Mouse (Mus musculus) Patski (cell line): Measurements from ENCODE around the gene Vps50. TPM values are rescaled to one million over a fixed set of nuclear protein-coding genes. Genes with fewer than 3 reads are reported as not detected.

Source experiments
- ATAC-seq: fragments of 100-300 bp; one replicate; pipeline ENCODE4 v1.8.0; 2021
- CTCF ChIA-PET: fragments of 350-600 bp; sonication (Branson Sonifier 250); formaldehyde crosslinking; loops from one replicate; lab custom pipeline; 2022; ENCODE audit warnings: inconsistent platforms; lab: Charles Lee
- POLR2A ChIA-PET: fragments of 350-600 bp; sonication (Branson Sonifier 250); formaldehyde crosslinking; loops from one replicate; lab custom pipeline; 2022; ENCODE audit warnings: antibody characterized with exemption, inconsistent platforms; lab: Charles Lee
- DNase-seq: peaks from one replicate; pipeline ENCODE4 v3.0.0-alpha.2; 2011; ENCODE audit warnings: low read depth, low spot score
- H3K27me3 ChIP-seq: fragments of 371-371 bp; one replicate; pipeline ENCODE4 v1.5.1; 2021
- CTCF ChIP-seq: fragments of 100-300 bp; IDR thresholded peaks from one replicate; pipeline ENCODE4 v1.5.1; 2021
- in situ Hi-C: fragments of 300-500 bp; cut with MboI; formaldehyde crosslinking; loops from 3 replicates; pipeline ENCODE4 v1.11.1; 2018; ENCODE audit warnings: low pct_unique_long_range_greater_than_20kb, mixed read lengths
- polyA plus RNA-seq: library from polyadenylated mRNA; unstranded; gene quantifications from one replicate; pipeline ENCODE4 v1.2.3, GENCODE M21; 2021

Vps50 gene
- 28.6 TPM for polyA plus RNA-seq

- CTCF ChIA-PET = interaction anchor here (1.1 kb wide), 2 partner anchors 10 to 17 kb away, joined by 3 read pairs; no protein-coding TSS in a partner anchor
- DNase-seq (peak; percentile 58), ATAC-seq (peak; percentile 100)
- no peak for TF ChIP-seq CTCF
- H3K27me3 ChIP-seq = peaks cover 24% of the 10 kb centered on the region
- in situ Hi-C loops = no loop called here
- POLR2A ChIA-PET = interaction anchor here (0.9 kb wide), 1 partner anchor 17 kb away, joined by 3 read pairs; no protein-coding TSS in a partner anchor
Observed at GRCm38 (mm10) chr6:3498162-3498848, at the start of gene Vps50, which contains the start of gene Hepacam2. Vps50 (plus strand) TSS chr6:3498382. Hepacam2 (minus strand) TSS chr6:3498298.

GRCm38 (mm10) chr6:3454421-3454820 is 43.8 kb upstream of the Vps50 start:
- in situ Hi-C loops = no loop called here
- TF ChIP-seq CTCF = no peak
- peaks cover 30% of the 10 kb centered on the region for H3K27me3 ChIP-seq
- POLR2A ChIA-PET = no interaction called here
- no peak for DNase-seq
- ATAC-seq = no peak
- CTCF ChIA-PET = no interaction called here

GRCm38 (mm10) chr6:3455944-3456536 is 42.1 kb upstream of the Vps50 start:
- ChIA-PET CTCF (interaction anchor here (1.4 kb wide), 1 partner anchor 8 kb away, joined by 3 read pairs; no protein-coding TSS in a partner anchor), POLR2A (no interaction called here)
- in situ Hi-C loops = no loop called here
- H3K27me3 ChIP-seq = peaks cover 36% of the 10 kb centered on the region
- TF ChIP-seq CTCF = no peak
- DNase-seq (peak; percentile 15), ATAC-seq (peak; percentile 89)

- no peak for ATAC-seq
- TF ChIP-seq CTCF = no peak
- ChIA-PET CTCF (interaction anchor here (1.1 kb wide), 1 partner anchor 12 kb away, joined by 3 read pairs; no protein-coding TSS in a partner anchor), POLR2A (no interaction called here)
- peaks cover 52% of the 10 kb centered on the region for H3K27me3 ChIP-seq
- no peak for DNase-seq
- in situ Hi-C loops = no loop called here
Observed at GRCm38 (mm10) chr6:3463026-3463425, 35.2 kb upstream of the Vps50 start.

- no peak for ATAC-seq
- CTCF ChIA-PET = no interaction called here
- POLR2A ChIA-PET = no interaction called here
- DNase-seq = no peak
- H3K27me3 ChIP-seq = peaks cover 47% of the 10 kb centered on the region
- TF ChIP-seq CTCF = no peak
- in situ Hi-C loops = no loop called here
Observed at GRCm38 (mm10) chr6:3463594-3463993, 34.6 kb upstream of the Vps50 start.

GRCm38 (mm10) chr6:3468627-3469026 is 29.6 kb upstream of the Vps50 start:
- DNase-seq (no peak), ATAC-seq (no peak)
- ChIA-PET POLR2A (no interaction called here), CTCF (no interaction called here)
- TF ChIP-seq CTCF = no peak
- in situ Hi-C loops = no loop called here
- H3K27me3 ChIP-seq = peaks cover 62% of the 10 kb centered on the region

- POLR2A ChIA-PET = no interaction called here
- peaks cover 49% of the 10 kb centered on the region for H3K27me3 ChIP-seq
- CTCF ChIA-PET = interaction anchor here (1.0 kb wide), 1 partner anchor 26 kb away, joined by 3 read pairs; no protein-coding TSS in a partner anchor
- ATAC-seq (no peak), DNase-seq (no peak)
- in situ Hi-C loops = no loop called here
- no peak for TF ChIP-seq CTCF
Observed at GRCm38 (mm10) chr6:3470706-3471105, 27.5 kb upstream of the Vps50 start.

GRCm38 (mm10) chr6:3476299-3476698 is 21.9 kb upstream of the Vps50 start:
- in situ Hi-C loops = no loop called here
- POLR2A ChIA-PET = no interaction called here

GRCm38 (mm10) chr6:3479853-3480252 is 18.3 kb upstream of the Vps50 start:
- ChIA-PET CTCF (interaction anchor here (2.8 kb wide), 1 partner anchor 16 kb away, joined by 10 read pairs; no protein-coding TSS in a partner anchor), POLR2A (no interaction called here)
- in situ Hi-C loops = no loop called here
- TF ChIP-seq CTCF = no peak
- H3K27me3 ChIP-seq = peaks cover 56% of the 10 kb centered on the region
- no peak for DNase-seq
- ATAC-seq = no peak

More at GRCm38 (mm10) chr6:3476299-3476698, 21.9 kb upstream of the Vps50 start:
- no peak for ATAC-seq
- CTCF ChIA-PET = interaction anchor here (2.0 kb wide), 1 partner anchor 20 kb away, joined by 7 read pairs; no protein-coding TSS in a partner anchor
- no peak for TF ChIP-seq CTCF
- DNase-seq = no peak
- peaks cover 53% of the 10 kb centered on the region for H3K27me3 ChIP-seq

GRCm38 (mm10) chr6:3481705-3482104 is 16.5 kb upstream of the Vps50 start:
- in situ Hi-C loops = no loop called here

More at GRCm38 (mm10) chr6:3481705-3482104, 16.5 kb upstream of the Vps50 start:
- DNase-seq (no peak), ATAC-seq (no peak)
- TF ChIP-seq CTCF = no peak
- ChIA-PET CTCF (interaction anchor here (2.8 kb wide), 1 partner anchor 14 kb away, joined by 10 read pairs; no protein-coding TSS in a partner anchor), POLR2A (no interaction called here)
- H3K27me3 ChIP-seq = peaks cover 55% of the 10 kb centered on the region
